Mouse (Mus musculus): ENCODE results near the gene BC034090.
"Not testable (repeated sequence)": the region's sequence is repeated elsewhere in the genome, so short reads cannot be mapped to it uniquely, and the experiment has no call there.

The BC034090 gene

GRCm38 (mm10) chr1:155243797-155244770 lies at the start of gene BC034090:
Gene BC034090 (minus strand): TSS chr1:155244444.
- no peak for DNase-seq (ENCODE audit: low spot score)

- DNase-seq (ENCODE audit: low spot score): peak; percentile 55
These were observed 49.2 kb upstream of the BC034090 start for GRCm38 (mm10) chr1:155293446-155293845.

- DNase-seq (ENCODE audit: low spot score): no peak
These were observed 45.2 kb upstream of the BC034090 start for GRCm38 (mm10) chr1:155289411-155289810.

- DNase-seq (ENCODE audit: low spot score): no peak
These were observed 43.8 kb upstream of the BC034090 start for GRCm38 (mm10) chr1:155288033-155288432.

GRCm38 (mm10) chr1:155283808-155284207 lies 39.6 kb upstream of the BC034090 start:
- DNase-seq (ENCODE audit: low spot score): no peak

GRCm38 (mm10) chr1:155281003-155281793 lies 37.0 kb upstream of the BC034090 start:
- DNase-seq (ENCODE audit: low spot score): peak; percentile 79

- no peak for DNase-seq (ENCODE audit: low spot score)
These were observed 36.1 kb upstream of the BC034090 start for GRCm38 (mm10) chr1:155280306-155280705.

GRCm38 (mm10) chr1:155276381-155277033 lies 32.3 kb upstream of the BC034090 start:
- DNase-seq (ENCODE audit: low spot score): no peak

GRCm38 (mm10) chr1:155275793-155276192 lies 31.5 kb upstream of the BC034090 start:
- DNase-seq (ENCODE audit: low spot score): no peak

GRCm38 (mm10) chr1:155274976-155275375 lies 30.7 kb upstream of the BC034090 start:
- DNase-seq (ENCODE audit: low spot score): no peak

- no peak for DNase-seq (ENCODE audit: low spot score)
These were observed 28.7 kb upstream of the BC034090 start for GRCm38 (mm10) chr1:155272953-155273352.

- not testable (repeated sequence) for DNase-seq (ENCODE audit: low spot score)
These were observed 18.3 kb upstream of the BC034090 start for GRCm38 (mm10) chr1:155262496-155262895.

- no peak for DNase-seq (ENCODE audit: low spot score)
These were observed 10.1 kb upstream of the BC034090 start for GRCm38 (mm10) chr1:155254309-155254708.

GRCm38 (mm10) chr1:155253126-155253525 lies 8.9 kb upstream of the BC034090 start:
- DNase-seq (ENCODE audit: low spot score): no peak

- no peak for DNase-seq (ENCODE audit: low spot score)
These were observed 8.4 kb upstream of the BC034090 start for GRCm38 (mm10) chr1:155252631-155253121.

GRCm38 (mm10) chr1:155251596-155251995 lies 7.4 kb upstream of the BC034090 start:
- no peak for DNase-seq (ENCODE audit: low spot score)

- DNase-seq (ENCODE audit: low spot score): no peak
These were observed 6.4 kb upstream of the BC034090 start for GRCm38 (mm10) chr1:155250531-155251135.

- no peak for DNase-seq (ENCODE audit: low spot score)
These were observed 5.7 kb upstream of the BC034090 start for GRCm38 (mm10) chr1:155249896-155250295.

GRCm38 (mm10) chr1:155248041-155248440 lies 3.8 kb upstream of the BC034090 start:
- DNase-seq (ENCODE audit: low spot score): no peak

GRCm38 (mm10) chr1:155247441-155247840 lies 3.2 kb upstream of the BC034090 start:
- no peak for DNase-seq (ENCODE audit: low spot score)

GRCm38 (mm10) chr1:155245516-155245915 lies 1.3 kb upstream of the BC034090 start:
- DNase-seq (ENCODE audit: low spot score): no peak
